Mouse (Mus musculus): ENCODE results near the gene Mrpl17. TPM values are rescaled to one million over a fixed set of nuclear protein-coding genes. Genes with fewer than 3 reads are reported as not detected.
"Not testable (repeated sequence)": the region's sequence is repeated elsewhere in the genome, so short reads cannot be mapped to it uniquely, and the experiment has no call there.

Mrpl17 gene
- total RNA-seq (2014; rRNA removed) (6.6 and 20.1 TPM in 2 replicates), polyA plus RNA-seq (2015; fragmentation: Nextera tagmentation; extraction: Ambion mirVana) (225 and 226 TPM in 2 replicates)

DNA sequence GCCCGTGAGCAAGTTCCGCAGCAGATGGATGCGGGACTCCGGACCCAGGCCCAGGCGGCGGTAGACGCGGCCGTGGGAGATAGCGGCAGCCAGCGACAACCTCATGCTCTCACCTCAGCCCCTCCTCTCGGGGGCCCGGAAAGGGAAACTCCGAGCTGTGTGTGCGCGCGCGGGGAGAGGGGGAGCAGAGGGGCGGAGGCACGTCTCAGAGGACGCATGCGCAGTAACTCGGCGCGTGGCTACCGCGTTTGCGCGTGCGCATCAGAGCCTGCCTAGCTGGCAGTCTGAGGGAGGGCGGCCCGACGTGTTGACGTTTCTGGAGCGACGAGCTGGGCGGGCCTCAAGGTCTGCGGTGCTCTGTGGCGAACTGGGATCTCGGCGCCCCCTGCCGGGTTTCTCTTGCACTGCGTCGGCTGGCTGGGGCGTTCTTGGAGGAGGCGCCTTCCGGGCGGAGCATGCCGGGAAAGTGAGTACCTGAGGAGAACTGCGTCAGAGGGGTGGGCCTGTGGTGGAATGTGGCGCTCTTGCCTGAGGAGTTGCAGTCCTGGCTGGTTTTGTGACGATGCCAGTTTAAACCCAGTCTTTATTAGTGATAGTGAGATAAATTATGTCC, at the start of gene Mrpl17:
TSS of gene Mrpl17 (minus strand) at position 223 of the 613 bp plus-strand sequence.
- TF ChIP-seq CTCF (IDR thresholded peaks at IDR 0.05; ENCODE audit: low read depth): peak; percentile 92
- peak within 1 kb of the TSS; percentile 88 for H3K4me3 ChIP-seq (ENCODE audit: low read length)
- H3K9me3 ChIP-seq (ENCODE audit: low read length): 0 out of 2 replicates have a peak, but pooled peaks cover 4% of the 10 kb centered on the region
- DNase-seq (ENCODE audit: low spot score) (peak; percentile 100), ATAC-seq (peak; percentile 99)
- 0 out of 2 replicates have a peak, but pooled peaks cover 5% of the 10 kb centered on the region for H3K36me3 ChIP-seq (ENCODE audit: insufficient read depth, low read length)
- H3K4me2 ChIP-seq (ENCODE audit: low read depth, low read length): peak within 1 kb of the TSS; percentile 83
- H3K27ac ChIP-seq: peak within 1 kb of the TSS; percentile 92
- H3K27me3 ChIP-seq (ENCODE audit: insufficient read depth, low read length): no peaks in the 10 kb centered on the region
- peaks cover 7% of the 10 kb centered on the region for H3K4me1 ChIP-seq (ENCODE audit: insufficient read depth, low read length)
- WGBS: under 1% methylated on average over 47 of the region's 52 CpGs
- H3K9ac ChIP-seq (replicated peaks; ENCODE audit: low read length): peak within 1 kb of the TSS; percentile 91

DNA sequence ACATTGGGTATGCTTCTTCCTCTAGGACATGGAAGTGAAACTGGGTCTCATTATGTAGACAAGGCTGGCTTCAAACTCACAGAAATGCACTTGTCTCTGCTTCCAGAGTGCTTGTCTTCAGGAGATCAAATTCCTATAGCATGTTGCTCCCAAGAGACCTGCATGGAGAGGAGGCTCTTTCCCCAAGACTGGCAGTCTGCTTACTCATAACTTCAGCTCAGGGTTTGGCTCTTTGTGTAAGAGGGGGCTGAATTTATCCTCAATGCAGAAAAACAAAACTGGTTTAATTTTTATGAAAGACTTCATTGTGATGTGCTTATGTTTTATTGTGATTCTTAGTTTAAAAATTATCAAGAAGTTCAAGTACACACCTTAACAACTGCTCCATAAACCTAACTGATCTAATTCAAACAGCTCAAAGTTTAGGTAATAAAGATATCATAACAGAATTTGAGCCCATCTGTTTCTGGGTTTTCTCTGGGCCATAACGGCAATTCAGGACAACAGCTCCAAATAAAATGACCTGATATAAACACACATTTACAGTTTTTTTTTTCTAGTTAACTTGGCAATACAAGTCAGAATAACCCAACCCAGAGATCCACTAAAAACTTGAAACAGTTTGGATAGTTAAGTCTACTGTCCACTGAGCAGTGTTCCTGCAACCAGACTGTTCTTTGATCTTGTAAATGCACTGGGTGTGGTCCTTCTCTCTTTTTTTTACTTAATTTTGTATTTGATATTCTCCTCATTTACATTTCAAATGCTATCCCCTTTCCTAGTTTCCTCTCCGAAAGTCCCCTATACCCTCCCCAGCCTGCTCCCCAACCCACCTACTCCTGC, 45.0 kb upstream of the Mrpl17 start:
- no CpG with 5 or more reads among the region's 2 CpGs for WGBS
- not testable (repeated sequence) for ATAC-seq; H3K27me3 ChIP-seq (ENCODE audit: insufficient read depth, low read length); H3K4me3 ChIP-seq (ENCODE audit: low read length); H3K9me3 ChIP-seq (ENCODE audit: low read length); H3K9ac ChIP-seq (replicated peaks; ENCODE audit: low read length); H3K4me1 ChIP-seq (ENCODE audit: insufficient read depth, low read length); H3K27ac ChIP-seq; H3K4me2 ChIP-seq (ENCODE audit: low read depth, low read length); DNase-seq (ENCODE audit: low spot score); H3K36me3 ChIP-seq (ENCODE audit: insufficient read depth, low read length)

DNA sequence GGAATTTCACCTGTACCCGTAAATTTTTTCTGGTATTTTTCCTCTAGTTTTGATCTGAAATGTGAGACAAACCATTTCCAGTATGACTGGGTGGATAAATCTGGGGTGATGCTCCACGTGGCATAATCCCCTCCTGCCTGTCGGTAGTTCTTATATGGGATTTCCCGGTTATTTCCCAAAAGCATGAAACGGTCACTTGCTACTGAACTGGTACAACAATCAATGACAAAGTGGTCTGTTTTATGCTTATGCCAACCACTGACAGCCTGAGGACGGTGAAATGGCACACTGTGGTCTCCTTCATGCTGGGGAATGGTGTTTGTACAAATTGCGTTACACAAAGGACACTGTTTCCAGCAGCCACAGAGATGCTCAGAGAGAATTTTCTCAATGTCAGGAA, 13.4 kb upstream of the Mrpl17 start:
- no peaks in the 10 kb centered on the region for H3K36me3 ChIP-seq (ENCODE audit: insufficient read depth, low read length)
- no peaks in the 10 kb centered on the region for H3K27me3 ChIP-seq (ENCODE audit: insufficient read depth, low read length)
- 71% methylated on average over 7 of the region's 7 CpGs for WGBS
- TF ChIP-seq CTCF (IDR thresholded peaks at IDR 0.05; ENCODE audit: low read depth): no peak
- no peak for ATAC-seq
- H3K4me3 ChIP-seq (ENCODE audit: low read length): no peak overlapping the region
- H3K9me3 ChIP-seq (ENCODE audit: low read length): no peaks in the 10 kb centered on the region
- no peak for DNase-seq (ENCODE audit: low spot score)
- H3K4me2 ChIP-seq (ENCODE audit: low read depth, low read length): no peak overlapping the region
- H3K4me1 ChIP-seq (ENCODE audit: insufficient read depth, low read length): no peaks in the 10 kb centered on the region
- no peak overlapping the region for H3K9ac ChIP-seq (replicated peaks; ENCODE audit: low read length)
- H3K27ac ChIP-seq: no peak overlapping the region

DNA sequence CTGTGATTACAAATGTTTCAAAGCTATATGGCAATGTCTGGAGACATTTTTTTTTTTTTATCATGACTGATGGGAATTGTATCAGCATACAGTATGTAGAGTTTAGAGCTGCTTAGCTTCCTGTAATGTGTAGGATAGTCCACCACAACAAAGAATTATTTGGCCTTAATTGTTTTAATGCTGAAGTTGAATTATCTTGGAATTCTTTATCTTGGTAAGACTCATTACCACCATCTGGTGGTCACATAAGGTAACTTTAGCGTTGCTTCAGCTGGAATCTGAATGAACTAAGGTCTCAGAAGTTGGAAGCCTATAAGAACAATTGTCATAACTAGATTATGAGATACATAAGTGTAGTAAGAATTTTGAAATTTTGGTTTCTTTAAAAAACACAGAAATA, 7.6 kb upstream of the Mrpl17 start:
- WGBS: 2% methylated on average over 1 of the region's 1 CpGs
- Histone ChIP-seq H3K27me3 (ENCODE audit: insufficient read depth, low read length) (no peaks in the 10 kb centered on the region), H3K4me2 (ENCODE audit: low read depth, low read length) (no peak overlapping the region), H3K36me3 (ENCODE audit: insufficient read depth, low read length) (no peaks in the 10 kb centered on the region), H3K4me1 (ENCODE audit: insufficient read depth, low read length) (no peaks in the 10 kb centered on the region), H3K27ac (no peak overlapping the region), H3K9me3 (ENCODE audit: low read length) (0 out of 2 replicates have a peak, but pooled peaks cover 4% of the 10 kb centered on the region), H3K9ac (replicated peaks; ENCODE audit: low read length) (no peak overlapping the region), H3K4me3 (ENCODE audit: low read length) (no peak overlapping the region)
- peak; percentile 76 for DNase-seq (ENCODE audit: low spot score)
- peak; percentile 73 for TF ChIP-seq CTCF (IDR thresholded peaks at IDR 0.05; ENCODE audit: low read depth)
- ATAC-seq: no peak

DNA sequence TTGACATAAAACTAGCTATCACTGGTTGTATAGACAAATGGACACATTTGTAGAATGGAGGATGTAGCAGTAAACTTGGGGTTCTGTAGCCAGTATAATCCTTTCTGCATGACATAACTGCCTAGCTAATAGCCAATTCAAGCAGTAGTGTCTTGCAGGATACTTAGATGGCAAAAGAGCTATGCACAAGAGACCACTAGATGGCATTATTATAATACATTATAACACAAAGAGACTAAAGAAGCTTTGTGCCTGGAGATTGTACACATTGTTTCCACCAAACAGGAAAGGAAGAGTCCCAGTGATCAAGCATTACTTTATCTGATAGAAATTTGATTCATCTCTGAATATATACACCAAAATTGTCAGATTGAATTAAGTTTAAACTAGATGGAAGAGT, 5.8 kb upstream of the Mrpl17 start:
- ATAC-seq: 0 out of 2 replicates have a peak, but pooled peaks have one; percentile 22

DNA sequence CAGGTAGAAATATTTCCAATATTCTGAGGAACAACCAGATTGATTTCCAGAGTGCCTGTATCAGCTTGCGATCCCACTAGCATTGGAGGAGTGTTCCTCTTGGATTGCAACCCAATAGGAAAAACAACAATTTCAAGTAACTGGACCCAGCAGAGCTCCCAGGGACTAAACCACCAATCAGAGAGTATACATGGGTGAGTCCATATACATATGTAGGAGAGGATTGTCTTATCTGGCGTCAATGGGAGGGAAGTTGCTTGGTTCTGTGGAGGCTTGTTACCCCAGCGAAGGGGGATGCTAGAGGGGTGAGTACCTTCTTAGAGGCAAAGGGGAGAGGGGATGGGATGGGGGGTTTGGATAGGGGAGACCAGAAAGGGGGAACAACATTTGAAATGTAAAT, 2.4 kb upstream of the Mrpl17 start:
- H3K27ac ChIP-seq: no peak overlapping the region
- no peak overlapping the region for H3K4me2 ChIP-seq (ENCODE audit: low read depth, low read length)
- DNase-seq (ENCODE audit: low spot score) (no peak), ATAC-seq (no peak)
- 0 out of 2 replicates have a peak, but pooled peaks cover 4% of the 10 kb centered on the region for H3K9me3 ChIP-seq (ENCODE audit: low read length)
- peaks cover 7% of the 10 kb centered on the region for H3K4me1 ChIP-seq (ENCODE audit: insufficient read depth, low read length)
- WGBS: 84% methylated on average over 3 of the region's 3 CpGs
- H3K27me3 ChIP-seq (ENCODE audit: insufficient read depth, low read length): no peaks in the 10 kb centered on the region
- H3K9ac ChIP-seq (replicated peaks; ENCODE audit: low read length): no peak overlapping the region
- no peak overlapping the region for H3K4me3 ChIP-seq (ENCODE audit: low read length)
- no peak for TF ChIP-seq CTCF (IDR thresholded peaks at IDR 0.05; ENCODE audit: low read depth)
- no peaks in the 10 kb centered on the region for H3K36me3 ChIP-seq (ENCODE audit: insufficient read depth, low read length)

More for the DNA sequence above, 5.8 kb upstream of the Mrpl17 start:
- Histone ChIP-seq H3K27ac (no peak overlapping the region), H3K9ac (replicated peaks; ENCODE audit: low read length) (no peak overlapping the region), H3K9me3 (ENCODE audit: low read length) (0 out of 2 replicates have a peak, but pooled peaks cover 4% of the 10 kb centered on the region), H3K27me3 (ENCODE audit: insufficient read depth, low read length) (no peaks in the 10 kb centered on the region), H3K36me3 (ENCODE audit: insufficient read depth, low read length) (no peaks in the 10 kb centered on the region), H3K4me2 (ENCODE audit: low read depth, low read length) (no peak overlapping the region), H3K4me1 (ENCODE audit: insufficient read depth, low read length) (no peaks in the 10 kb centered on the region), H3K4me3 (ENCODE audit: low read length) (no peak overlapping the region)
- DNase-seq (ENCODE audit: low spot score): peak; percentile 61
- TF ChIP-seq CTCF (IDR thresholded peaks at IDR 0.05; ENCODE audit: low read depth): peak; percentile 59

All from hindbrain, postnatal 0 days (tissue).